Mouse (Mus musculus) MEL (cell line): ENCODE measurements around the gene Actn2. TPM values are rescaled to one million over a fixed set of nuclear protein-coding genes. Genes with fewer than 3 reads are reported as not detected.

Source experiments
- DNase-seq: peaks from one replicate; pipeline ENCODE4 v3.0.0; 2011; ENCODE audit warnings: low read depth, low spot score
- H3K27ac ChIP-seq: 2 replicates; pipeline ENCODE4 v1.5.1; 2012; ENCODE audit warnings: low read depth, mild to moderate bottlenecking, control low read depth, low read length, moderate library complexity; ENCODE audit not compliant: control insufficient read depth
- H3K27me3 ChIP-seq, 2 experiments: fragments of 150-350 bp in 1 of 2; sonication (generic) in 1 of 2; 2 replicates each; pipeline ENCODE4 v1.6.1; 2012; ENCODE audit warnings: low read length in 2 of 2, mild to moderate bottlenecking in 2 of 2, improper control_type of control experiment in 1 of 2, moderate library complexity in 1 of 2; ENCODE audit not compliant: insufficient read depth in 2 of 2, control insufficient read depth in 1 of 2
- H3K36me3 ChIP-seq, 2 experiments: 2 replicates each; pipeline ENCODE4 v1.6.1; 2012 to 2014; ENCODE audit warnings: low read length in 2 of 2, improper control_type of control experiment in 1 of 2, inconsistent platforms in 1 of 2, mild to moderate bottlenecking in 1 of 2; ENCODE audit not compliant: insufficient read depth in 2 of 2, control insufficient read depth in 1 of 2
- H3K4me1 ChIP-seq, 2 experiments: fragments of 150-350 bp in 1 of 2; sonication (generic) in 1 of 2; 2 replicates each; pipeline ENCODE4 v1.6.1; 2012; ENCODE audit warnings: low read length in 2 of 2, improper control_type of control experiment in 1 of 2, mild to moderate bottlenecking in 1 of 2; ENCODE audit not compliant: insufficient read depth in 2 of 2, control insufficient read depth in 1 of 2
- H3K4me3 ChIP-seq, 2 experiments: fragments of 150-350 bp in 1 of 2; sonication (generic) in 1 of 2; 2 replicates each; pipeline ENCODE4 v1.5.1; 2012; ENCODE audit warnings: low read depth in 2 of 2, low read length in 2 of 2, mild to moderate bottlenecking in 2 of 2, moderate library complexity in 2 of 2, control low read depth in 1 of 2, improper control_type of control experiment in 1 of 2; ENCODE audit not compliant: control insufficient read depth in 1 of 2, insufficient read depth in 1 of 2
- H3K79me2 ChIP-seq: 2 replicates; pipeline ENCODE4 v1.6.1; 2012; ENCODE audit warnings: mild to moderate bottlenecking, low read length, moderate library complexity; ENCODE audit not compliant: control insufficient read depth, poor library complexity, insufficient read depth
- H3K9ac ChIP-seq: 2 replicates; pipeline ENCODE4 v1.6.1; 2012; ENCODE audit warnings: low read depth, mild to moderate bottlenecking, control low read depth, low read length, moderate library complexity; ENCODE audit not compliant: control insufficient read depth, poor library complexity, severe bottlenecking
- H3K9me3 ChIP-seq: fragments of 150-350 bp; sonication (generic); replicated peaks from 2 replicates; pipeline ENCODE4 v1.6.1; 2012; ENCODE audit warnings: mild to moderate bottlenecking, low read length, improper control_type of control experiment, moderate library complexity; ENCODE audit not compliant: insufficient read depth
- BHLHE40 ChIP-seq: IDR thresholded peaks from 2 replicates; pipeline ENCODE4 v1.6.1; 2012; ENCODE audit warnings: low read depth, mild to moderate bottlenecking, inconsistent platforms, low read length, improper control_type of control experiment, borderline replicate concordance
- CHD1 ChIP-seq: IDR thresholded peaks from 2 replicates; pipeline ENCODE4 v1.6.1; 2012; ENCODE audit warnings: low read depth, mild to moderate bottlenecking, inconsistent platforms, low read length, improper control_type of control experiment
- CHD2 ChIP-seq: IDR thresholded peaks from 2 replicates; pipeline ENCODE4 v1.6.1; 2011; ENCODE audit warnings: low read length, improper control_type of control experiment
- CTCF ChIP-seq, 3 experiments: IDR thresholded peaks in 2 of 3; conservative IDR thresholded peaks in 1 of 3; 2 replicates each; pipeline ENCODE4 v1.5.1; 2011 to 2012; ENCODE audit warnings: low read length in 3 of 3, low read depth in 2 of 3, mild to moderate bottlenecking in 2 of 3, improper control_type of control experiment in 1 of 3, inconsistent platforms in 1 of 3, mixed read lengths in 1 of 3, moderate library complexity in 1 of 3; ENCODE audit not compliant: control insufficient read depth in 1 of 3, insufficient read depth in 1 of 3, poor library complexity in 1 of 3, severe bottlenecking in 1 of 3
- EP300 ChIP-seq, 2 experiments: IDR thresholded peaks; 2 replicates each; pipeline ENCODE4 v1.6.1; 2011; ENCODE audit warnings: improper control_type of control experiment in 2 of 2, low read length in 2 of 2, low read depth in 1 of 2, mild to moderate bottlenecking in 1 of 2
- ETS1 ChIP-seq: IDR thresholded peaks from 2 replicates; pipeline ENCODE4 v1.6.1; 2012; ENCODE audit warnings: low read depth, mild to moderate bottlenecking, inconsistent platforms, low read length, improper control_type of control experiment, moderate library complexity
- GABPA ChIP-seq: IDR thresholded peaks from 2 replicates; pipeline ENCODE4 v1.6.1; 2012; ENCODE audit warnings: low read depth, mild to moderate bottlenecking, inconsistent platforms, low read length, improper control_type of control experiment, moderate library complexity
- MAFK ChIP-seq: IDR thresholded peaks from 2 replicates; pipeline ENCODE4 v1.6.1; 2011; ENCODE audit warnings: low read depth, mild to moderate bottlenecking, low read length, improper control_type of control experiment, borderline replicate concordance
- MXI1 ChIP-seq: IDR thresholded peaks from 2 replicates; pipeline ENCODE4 v1.6.1; 2011; ENCODE audit warnings: mild to moderate bottlenecking, low read depth, low read length, improper control_type of control experiment
- MYC ChIP-seq: IDR thresholded peaks from 2 replicates; pipeline ENCODE4 v1.6.1; 2011; ENCODE audit warnings: low read depth, mild to moderate bottlenecking, low read length, improper control_type of control experiment, moderate library complexity
- NELFE ChIP-seq: IDR thresholded peaks from 2 replicates; pipeline ENCODE4 v1.6.1; 2011; ENCODE audit warnings: low read depth, low read length, improper control_type of control experiment
- NRF1 ChIP-seq: IDR thresholded peaks from 2 replicates; pipeline ENCODE4 v1.6.1; 2014; ENCODE audit warnings: low read depth, mild to moderate bottlenecking, inconsistent platforms, low read length, improper control_type of control experiment, moderate library complexity; ENCODE audit not compliant: poor library complexity, insufficient read depth, severe bottlenecking
- POLR2AphosphoS2 ChIP-seq: IDR thresholded peaks from 2 replicates; pipeline ENCODE4 v1.6.1; 2011; ENCODE audit warnings: low read length, improper control_type of control experiment
- RAD21 ChIP-seq: IDR thresholded peaks from 2 replicates; pipeline ENCODE4 v1.6.1; 2011; ENCODE audit warnings: mild to moderate bottlenecking, low read depth, low read length, improper control_type of control experiment
- SMC3 ChIP-seq: IDR thresholded peaks from 2 replicates; pipeline ENCODE4 v1.6.1; 2011; ENCODE audit warnings: low read depth, low read length, improper control_type of control experiment
- TBP ChIP-seq: IDR thresholded peaks from 2 replicates; pipeline ENCODE4 v1.8.0; 2011; ENCODE audit warnings: low read depth, low read length, improper control_type of control experiment
- UBTF ChIP-seq: IDR thresholded peaks from 2 replicates; pipeline ENCODE4 v1.6.1; 2012; ENCODE audit warnings: low read depth, mild to moderate bottlenecking, inconsistent platforms, low read length, improper control_type of control experiment, moderate library complexity, borderline replicate concordance; ENCODE audit not compliant: insufficient read depth
- USF1 ChIP-seq: IDR thresholded peaks from 2 replicates; pipeline ENCODE4 v1.6.1; 2014; ENCODE audit warnings: low read depth, mild to moderate bottlenecking, inconsistent platforms, low read length, improper control_type of control experiment, moderate library complexity
- USF2 ChIP-seq, 2 experiments: IDR thresholded peaks; 2 replicates each; pipeline ENCODE4 v1.6.1; 2011 to 2012; ENCODE audit warnings: improper control_type of control experiment in 2 of 2, low read length in 2 of 2, borderline replicate concordance in 1 of 2, inconsistent platforms in 1 of 2, low read depth in 1 of 2, mild to moderate bottlenecking in 1 of 2; ENCODE audit not compliant: insufficient read depth in 1 of 2
- ZMIZ1 ChIP-seq: IDR thresholded peaks from 2 replicates; pipeline ENCODE4 v1.6.1; 2012; ENCODE audit warnings: low read depth, mild to moderate bottlenecking, inconsistent platforms, low read length, improper control_type of control experiment, moderate library complexity
- polyA plus RNA-seq, 2 experiments: library from polyadenylated mRNA; stranded (reverse) in 1 of 2; unstranded in 1 of 2; fragments of >175 nt in 1 of 2; fragments of >200 nt in 1 of 2; gene quantifications; 2 replicates each; pipeline versions ENCODE4 v1.2.1 to v1.2.4; 2012; ENCODE audit warnings: low replicate concordance in 2 of 2, low read depth in 1 of 2; ENCODE audit not compliant: insufficient read length in 2 of 2, insufficient read depth in 1 of 2, missing spikeins in 1 of 2
- total RNA-seq: library from RNA; depleted of rRNA; stranded (reverse); fragments of 300-350 nt; gene quantifications from 2 replicates; pipeline ENCODE4 v1.2.3, GENCODE M21; 2012

Gene Actn2
- total and polyA plus RNA-seq, 3 experiments, result not detected

GRCm38 (mm10) chr13:12369041-12369621 lies 28.6 kb upstream of the Actn2 start:
- no peak for TF ChIP-seq RAD21
- TF ChIP-seq ZMIZ1, result no peak
- TF ChIP-seq POLR2AphosphoS2, result no peak
- TF ChIP-seq CHD1, result no peak
- TF ChIP-seq USF1, result no peak
- no peak for TF ChIP-seq BHLHE40
- TF ChIP-seq NELFE, result no peak
- TF ChIP-seq USF2 (IDR thresholded peaks at IDR 0.05; ENCODE audit: borderline replicate concordance in 1 of 2, insufficient read depth in 1 of 2, low read depth in 1 of 2, low read length in 2 of 2), result no peak
- no peak for TF ChIP-seq UBTF
- TF ChIP-seq NRF1, result no peak
- no peak for TF ChIP-seq MAFK
- no peak for TF ChIP-seq CTCF (IDR thresholded peaks at IDR 0.05 in 2 of 3, conservative IDR thresholded peaks at IDR 0.05 in 1 of 3; ENCODE audit: control insufficient read depth in 1 of 3, insufficient read depth in 1 of 3, low read depth in 2 of 3, low read length in 3 of 3, poor library complexity in 1 of 3, severe bottlenecking in 1 of 3)
- H3K36me3 ChIP-seq, result no peaks in the 10 kb centered on the region
- H3K9ac ChIP-seq, result no peak overlapping the region
- no peak for DNase-seq
- H3K4me3 ChIP-seq, result no peak overlapping the region
- peaks cover 0 to 7% of the 10 kb centered on the region in 2 experiments; a peak in 3 of 4 replicates for H3K4me1 ChIP-seq
- H3K9me3 ChIP-seq, result no peaks in the 10 kb centered on the region
- H3K27me3 ChIP-seq, result no peaks in the 10 kb centered on the region
- no peaks in the 10 kb centered on the region for H3K79me2 ChIP-seq
- H3K27ac ChIP-seq, result no peak overlapping the region

DNA sequence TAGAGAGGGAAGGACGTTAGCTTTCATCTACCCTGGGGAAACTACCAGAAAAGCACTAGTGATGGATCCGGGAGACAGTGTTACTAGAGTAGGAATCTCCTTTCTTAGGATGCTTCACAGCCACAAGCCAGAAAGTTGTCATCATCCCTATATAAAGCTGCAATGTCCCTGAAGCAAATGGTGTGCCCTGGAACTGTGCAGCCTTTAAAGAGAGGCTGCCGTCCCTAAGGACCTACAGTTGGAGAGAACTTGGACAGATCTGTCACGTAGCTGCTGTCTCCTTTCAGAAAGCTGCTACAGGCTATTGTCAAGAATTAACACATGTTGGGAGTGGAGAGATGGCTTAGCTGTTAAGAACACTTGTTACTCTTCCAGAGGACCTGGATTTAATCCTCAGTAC lies 20.9 kb upstream of the Actn2 start:
- H3K36me3 ChIP-seq, result peaks cover 0 to 3% of the 10 kb centered on the region in 2 experiments; a peak in 2 of 4 replicates
- no peak overlapping the region for H3K9ac ChIP-seq
- H3K27ac ChIP-seq, result no peak overlapping the region
- no peak for DNase-seq
- no peak overlapping the region for H3K4me3 ChIP-seq
- no peaks in the 10 kb centered on the region for H3K9me3 ChIP-seq
- H3K79me2 ChIP-seq, result no peaks in the 10 kb centered on the region
- H3K4me1 ChIP-seq, result peaks cover 2% of the 10 kb centered on the region in 2 experiments; a peak in 3 of 4 replicates
- no peaks in the 10 kb centered on the region for H3K27me3 ChIP-seq
- no peak for TF ChIP-seq SMC3
- no peak for TF ChIP-seq ETS1
- TF ChIP-seq CHD2, result no peak
- no peak for TF ChIP-seq EP300 (IDR thresholded peaks at IDR 0.05; ENCODE audit: low read depth in 1 of 2, low read length in 2 of 2)
- TF ChIP-seq GABPA, result no peak
- no peak for TF ChIP-seq MXI1
- TF ChIP-seq MYC, result no peak
- TF ChIP-seq TBP, result no peak
